Mouse (Mus musculus): ENCODE data around the gene Atp2a3. TPM values are rescaled to one million over a fixed set of nuclear protein-coding genes. Genes with fewer than 3 reads are reported as not detected.

Atp2a3 gene
- polyA plus RNA-seq, 1 experiment from 2014 or later: 33.1 TPM

GRCm38 (mm10) chr11:72946560-72947119 lies 14.3 kb upstream of the Atp2a3 start:
- H3K4me2 ChIP-seq (replicated peaks; ENCODE audit: low read depth, low read length): no peak overlapping the region
- H3K27ac ChIP-seq (ENCODE audit: low read length): peak overlapping the region; percentile 84
- no peaks in the 10 kb centered on the region for H3K9me3 ChIP-seq (ENCODE audit: low read length)
- no peaks in the 10 kb centered on the region for H3K27me3 ChIP-seq (replicated peaks; ENCODE audit: insufficient read depth, low read length)
- H3K4me1 ChIP-seq (ENCODE audit: insufficient read depth, low read depth, low read length): peaks cover 32% of the 10 kb centered on the region
- no peak overlapping the region for H3K4me3 ChIP-seq (ENCODE audit: low read depth, low read length)
- peak; percentile 23; the same call in 1 of the 2 replicates for ATAC-seq
- no peaks in the 10 kb centered on the region for H3K36me3 ChIP-seq (ENCODE audit: insufficient read depth, low read length)
- H3K9ac ChIP-seq (replicated peaks; ENCODE audit: low read depth): no peak overlapping the region
- DNase-seq (ENCODE audit: low spot score): peak; percentile 21
- 18% methylated on average over 6 of the region's 6 CpGs for WGBS
- TF ChIP-seq CTCF (IDR thresholded peaks at IDR 0.05): no peak
- no peak for TF ChIP-seq EP300 (IDR thresholded peaks at IDR 0.05)

DNA sequence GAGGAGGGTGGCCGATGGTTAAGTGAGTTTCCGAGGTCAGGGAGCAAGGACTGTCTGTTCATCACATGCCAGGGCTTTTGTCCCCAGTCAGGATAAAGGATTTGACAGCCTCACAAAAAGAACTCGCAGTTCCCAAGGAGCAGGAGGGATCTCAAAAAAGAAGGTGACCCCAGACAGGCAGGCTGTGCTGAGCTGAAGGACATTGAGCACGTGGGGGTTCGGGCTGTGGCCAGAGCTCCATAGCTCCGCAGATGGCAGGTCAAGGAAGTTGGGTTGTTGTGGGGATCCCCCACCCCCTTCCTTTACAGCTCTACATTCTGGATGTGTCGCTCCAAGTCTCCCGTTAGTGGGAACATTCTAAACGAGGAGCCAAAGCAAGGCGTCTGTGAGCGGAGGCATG lies 13.1 kb upstream of the Atp2a3 start:
- Histone ChIP-seq H3K4me1 (ENCODE audit: insufficient read depth, low read depth, low read length) (peaks cover 36% of the 10 kb centered on the region), H3K9me3 (ENCODE audit: low read length) (no peaks in the 10 kb centered on the region), H3K4me3 (ENCODE audit: low read depth, low read length) (no peak overlapping the region), H3K9ac (replicated peaks; ENCODE audit: low read depth) (no peak overlapping the region), H3K27ac (ENCODE audit: low read length) (no peak overlapping the region), H3K36me3 (ENCODE audit: insufficient read depth, low read length) (no peaks in the 10 kb centered on the region), H3K4me2 (replicated peaks; ENCODE audit: low read depth, low read length) (no peak overlapping the region), H3K27me3 (replicated peaks; ENCODE audit: insufficient read depth, low read length) (no peaks in the 10 kb centered on the region)
- DNase-seq (ENCODE audit: low spot score) (no peak), ATAC-seq (no peak)
- WGBS: 69% methylated on average over 11 of the region's 11 CpGs
- TF ChIP-seq EP300 (IDR thresholded peaks at IDR 0.05) (no peak), CTCF (IDR thresholded peaks at IDR 0.05) (no peak)

GRCm38 (mm10) chr11:72948254-72948653 lies 12.7 kb upstream of the Atp2a3 start:
- no peaks in the 10 kb centered on the region for H3K36me3 ChIP-seq (ENCODE audit: insufficient read depth, low read length)
- ATAC-seq (no peak), DNase-seq (ENCODE audit: low spot score) (no peak)
- no peaks in the 10 kb centered on the region for H3K9me3 ChIP-seq (ENCODE audit: low read length)
- no peak overlapping the region for H3K4me3 ChIP-seq (ENCODE audit: low read depth, low read length)
- 57% methylated on average over 7 of the region's 7 CpGs for WGBS
- TF ChIP-seq CTCF (IDR thresholded peaks at IDR 0.05) (no peak), EP300 (IDR thresholded peaks at IDR 0.05) (no peak)
- H3K27ac ChIP-seq (ENCODE audit: low read length): no peak overlapping the region
- peaks cover 40% of the 10 kb centered on the region for H3K4me1 ChIP-seq (ENCODE audit: insufficient read depth, low read depth, low read length)
- no peak overlapping the region for H3K9ac ChIP-seq (replicated peaks; ENCODE audit: low read depth)
- no peak overlapping the region for H3K4me2 ChIP-seq (replicated peaks; ENCODE audit: low read depth, low read length)
- no peaks in the 10 kb centered on the region for H3K27me3 ChIP-seq (replicated peaks; ENCODE audit: insufficient read depth, low read length)

DNA sequence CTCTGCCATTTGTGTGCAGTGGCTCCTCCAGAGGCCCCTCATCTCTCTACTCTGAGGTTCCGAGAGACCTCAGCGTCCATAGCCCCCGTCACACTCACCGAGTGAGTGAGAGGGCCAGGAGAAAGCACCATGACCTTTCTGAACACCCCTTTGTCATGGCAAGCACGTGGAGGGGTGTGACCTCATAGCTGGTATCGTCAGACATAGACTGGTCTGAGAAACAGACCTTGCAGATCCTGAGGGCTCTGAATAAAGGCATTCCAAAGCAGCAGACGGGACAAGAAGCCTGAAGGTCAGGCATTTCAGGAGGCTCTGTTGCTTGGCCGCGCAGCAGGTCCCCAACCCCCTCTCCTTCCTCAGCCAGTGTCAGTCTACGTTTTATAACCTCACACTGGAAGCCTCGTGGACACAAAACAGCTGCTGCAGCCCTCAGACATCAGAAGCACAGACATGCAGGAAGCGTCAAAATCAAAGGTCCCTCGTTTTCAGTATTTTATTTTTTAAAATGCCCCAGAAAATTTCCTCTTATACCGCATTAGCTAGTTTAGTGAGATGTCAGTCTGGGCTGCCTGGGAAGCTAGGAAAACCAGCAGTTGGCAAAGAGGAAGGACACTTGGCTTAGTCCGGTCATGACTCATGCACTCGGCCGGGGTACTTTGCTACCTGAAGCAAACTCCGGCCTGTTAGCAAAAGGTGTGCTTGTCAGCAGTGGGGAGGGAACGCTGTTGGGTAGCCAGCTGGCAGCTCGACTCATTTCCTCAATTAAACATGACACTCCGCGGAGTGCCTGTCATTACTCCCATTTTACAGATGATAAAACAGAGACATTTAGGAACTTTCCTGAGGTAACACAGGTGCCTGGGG lies 9.6 kb upstream of the Atp2a3 start:
- DNase-seq (ENCODE audit: low spot score) (peak; percentile 89), ATAC-seq (peak; percentile 58)
- H3K9me3 ChIP-seq (ENCODE audit: low read length): no peaks in the 10 kb centered on the region
- H3K9ac ChIP-seq (replicated peaks; ENCODE audit: low read depth): no peak overlapping the region
- no peak overlapping the region for H3K4me2 ChIP-seq (replicated peaks; ENCODE audit: low read depth, low read length)
- H3K36me3 ChIP-seq (ENCODE audit: insufficient read depth, low read length): no peaks in the 10 kb centered on the region
- TF ChIP-seq EP300 (IDR thresholded peaks at IDR 0.05) (no peak), CTCF (IDR thresholded peaks at IDR 0.05) (no peak)
- H3K4me3 ChIP-seq (ENCODE audit: low read depth, low read length): no peak overlapping the region
- H3K27ac ChIP-seq (ENCODE audit: low read length): peak overlapping the region; percentile 82
- peaks cover 34% of the 10 kb centered on the region; the same call in 1 of the 2 replicates for H3K4me1 ChIP-seq (ENCODE audit: insufficient read depth, low read depth, low read length)
- WGBS: 24% methylated on average over 22 of the region's 22 CpGs
- H3K27me3 ChIP-seq (replicated peaks; ENCODE audit: insufficient read depth, low read length): no peaks in the 10 kb centered on the region

GRCm38 (mm10) chr11:72952226-72952625 lies 8.7 kb upstream of the Atp2a3 start:
- Histone ChIP-seq H3K9ac (replicated peaks; ENCODE audit: low read depth) (no peak overlapping the region), H3K9me3 (ENCODE audit: low read length) (no peaks in the 10 kb centered on the region), H3K36me3 (ENCODE audit: insufficient read depth, low read length) (no peaks in the 10 kb centered on the region), H3K27me3 (replicated peaks; ENCODE audit: insufficient read depth, low read length) (no peaks in the 10 kb centered on the region), H3K4me3 (ENCODE audit: low read depth, low read length) (no peak overlapping the region), H3K4me2 (replicated peaks; ENCODE audit: low read depth, low read length) (no peak overlapping the region), H3K27ac (ENCODE audit: low read length) (peak overlapping the region; percentile 82), H3K4me1 (ENCODE audit: insufficient read depth, low read depth, low read length) (peaks cover 30% of the 10 kb centered on the region; the same call in 1 of the 2 replicates)
- WGBS: 25% methylated on average over 3 of the region's 3 CpGs
- DNase-seq (ENCODE audit: low spot score) (peak; percentile 83), ATAC-seq (peak; percentile 56)
- TF ChIP-seq EP300 (IDR thresholded peaks at IDR 0.05): peak; percentile 94
- TF ChIP-seq CTCF (IDR thresholded peaks at IDR 0.05): no peak

GRCm38 (mm10) chr11:72952697-72953096 lies 8.3 kb upstream of the Atp2a3 start:
- peak overlapping the region; percentile 82 for H3K27ac ChIP-seq (ENCODE audit: low read length)
- no peak for DNase-seq (ENCODE audit: low spot score)
- no peak overlapping the region; the same call in 1 of the 2 replicates for H3K9ac ChIP-seq (replicated peaks; ENCODE audit: low read depth)
- no peak for ATAC-seq
- 68% methylated on average over 6 of the region's 6 CpGs for WGBS
- no peaks in the 10 kb centered on the region for H3K36me3 ChIP-seq (ENCODE audit: insufficient read depth, low read length)
- no peak overlapping the region for H3K4me3 ChIP-seq (ENCODE audit: low read depth, low read length)
- H3K9me3 ChIP-seq (ENCODE audit: low read length): no peaks in the 10 kb centered on the region
- H3K4me1 ChIP-seq (ENCODE audit: insufficient read depth, low read depth, low read length): peaks cover 30% of the 10 kb centered on the region; the same call in 1 of the 2 replicates
- peak; percentile 24; the same call in 1 of the 2 replicates for TF ChIP-seq CTCF (IDR thresholded peaks at IDR 0.05)
- no peak for TF ChIP-seq EP300 (IDR thresholded peaks at IDR 0.05)
- H3K27me3 ChIP-seq (replicated peaks; ENCODE audit: insufficient read depth, low read length): no peaks in the 10 kb centered on the region
- H3K4me2 ChIP-seq (replicated peaks; ENCODE audit: low read depth, low read length): no peak overlapping the region
